Mouse (Mus musculus) C3H10T1/2 (cell line): ENCODE data around the gene Rcn3. TPM values are rescaled to one million over a fixed set of nuclear protein-coding genes. Genes with fewer than 3 reads are reported as not detected.

ENCODE experiments used
- polyA plus RNA-seq, 2 experiments: library from polyadenylated mRNA; unstranded; fragments of >200 nt; fragmentation: generic; extraction: Trizol; gene quantifications; one replicate each; pipeline ENCODE4 v1.2.1; 2012; ENCODE audit warnings: missing spikeins in 2 of 2

Gene Rcn3
- 100 to 1,000 TPM in 1 of 2 experiments, 10 to 100 TPM in 1; 38.2 to 683 TPM for polyA plus RNA-seq

DNA sequence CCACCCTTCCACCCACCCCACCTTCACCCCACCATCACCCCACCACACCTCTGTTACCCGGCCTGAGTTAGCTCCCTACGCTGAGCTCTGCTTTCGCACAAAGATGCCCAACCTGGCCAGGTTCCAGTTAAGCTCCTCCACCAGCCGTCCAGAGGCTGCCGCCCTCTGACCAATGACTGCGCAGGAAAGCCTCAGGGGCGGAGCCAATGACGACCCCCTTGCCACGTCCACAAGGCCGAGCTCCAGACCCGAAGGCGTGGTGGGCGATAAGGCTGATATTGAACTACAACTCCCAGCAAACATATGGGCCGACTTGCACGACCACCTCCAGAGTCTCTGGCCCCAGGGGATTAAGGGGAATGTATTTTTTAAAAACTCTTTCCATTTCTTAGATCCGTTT, at the start of gene Rcn3:
Gene Rcn3 (minus strand): TSS at position 174 of the 400 bp plus-strand sequence.

DNA sequence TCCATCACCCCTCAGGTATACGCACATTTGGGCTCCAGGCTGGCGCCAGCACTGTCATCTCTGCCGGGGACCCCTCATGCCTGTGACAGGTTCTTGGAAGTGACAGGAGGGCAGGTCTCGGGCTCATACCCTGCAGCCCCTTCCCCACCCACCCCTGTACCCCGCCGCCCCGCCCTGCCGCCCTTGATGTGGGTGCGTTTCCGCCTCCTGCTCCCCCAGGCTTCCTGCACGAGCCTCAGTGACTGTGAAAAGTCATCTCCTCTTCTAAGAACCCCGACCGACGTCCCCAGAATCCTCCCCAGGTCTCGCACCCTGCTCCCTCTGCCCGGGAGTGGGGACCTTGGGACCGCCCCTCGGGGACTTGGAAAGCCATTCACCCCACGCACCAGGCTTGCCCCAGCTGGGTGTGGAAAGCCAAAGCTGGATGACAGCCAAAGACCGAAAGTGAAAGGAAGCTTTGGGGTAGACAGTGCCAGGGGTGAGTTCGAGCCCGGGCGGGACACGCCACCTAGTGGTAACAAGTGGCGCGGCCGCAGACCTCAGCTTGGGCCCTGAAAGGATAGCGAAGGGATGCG, 44.1 kb upstream of the Rcn3 start, which contains the start of the genes Gm45713 and Flt3l:
Gene Gm45713 (minus strand): TSS at position 239 of the 575 bp plus-strand sequence.
Gene Flt3l (minus strand): TSS at position 440 of the 575 bp plus-strand sequence.

DNA sequence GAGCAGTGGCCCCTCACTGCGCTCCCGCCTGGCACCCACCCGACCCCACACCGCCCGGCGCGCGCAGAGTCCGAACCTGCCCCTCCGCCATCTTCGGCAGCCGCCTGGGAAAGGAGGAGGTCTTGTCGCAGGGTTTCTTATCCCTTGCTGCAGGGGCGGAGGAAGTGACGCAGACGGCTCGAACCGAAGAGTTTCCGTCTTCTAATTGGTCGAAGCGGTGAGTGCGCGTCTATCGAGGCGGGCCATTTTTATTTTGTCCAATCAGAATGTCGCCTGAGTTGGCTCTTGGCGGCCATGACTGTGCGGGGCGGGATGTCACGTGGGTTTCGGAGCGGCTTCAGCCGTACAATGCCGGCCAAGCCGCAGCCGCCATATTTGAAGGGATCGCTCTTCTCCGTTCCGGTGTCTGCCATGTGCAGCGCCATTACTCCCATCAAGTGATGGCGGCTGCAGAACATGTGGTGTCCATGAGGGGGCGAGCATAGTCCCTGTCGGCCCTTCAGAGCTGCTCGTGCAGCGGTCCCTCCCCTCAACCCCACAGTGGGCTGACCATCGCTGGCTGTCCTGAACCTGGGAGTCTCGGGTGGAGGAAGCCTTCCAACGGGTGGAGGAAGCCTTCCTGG, 36.7 kb upstream of the Rcn3 start, which contains the start of gene Rpl13a:
Gene Rpl13a (minus strand): TSS at position 138 of the 623 bp plus-strand sequence.

DNA sequence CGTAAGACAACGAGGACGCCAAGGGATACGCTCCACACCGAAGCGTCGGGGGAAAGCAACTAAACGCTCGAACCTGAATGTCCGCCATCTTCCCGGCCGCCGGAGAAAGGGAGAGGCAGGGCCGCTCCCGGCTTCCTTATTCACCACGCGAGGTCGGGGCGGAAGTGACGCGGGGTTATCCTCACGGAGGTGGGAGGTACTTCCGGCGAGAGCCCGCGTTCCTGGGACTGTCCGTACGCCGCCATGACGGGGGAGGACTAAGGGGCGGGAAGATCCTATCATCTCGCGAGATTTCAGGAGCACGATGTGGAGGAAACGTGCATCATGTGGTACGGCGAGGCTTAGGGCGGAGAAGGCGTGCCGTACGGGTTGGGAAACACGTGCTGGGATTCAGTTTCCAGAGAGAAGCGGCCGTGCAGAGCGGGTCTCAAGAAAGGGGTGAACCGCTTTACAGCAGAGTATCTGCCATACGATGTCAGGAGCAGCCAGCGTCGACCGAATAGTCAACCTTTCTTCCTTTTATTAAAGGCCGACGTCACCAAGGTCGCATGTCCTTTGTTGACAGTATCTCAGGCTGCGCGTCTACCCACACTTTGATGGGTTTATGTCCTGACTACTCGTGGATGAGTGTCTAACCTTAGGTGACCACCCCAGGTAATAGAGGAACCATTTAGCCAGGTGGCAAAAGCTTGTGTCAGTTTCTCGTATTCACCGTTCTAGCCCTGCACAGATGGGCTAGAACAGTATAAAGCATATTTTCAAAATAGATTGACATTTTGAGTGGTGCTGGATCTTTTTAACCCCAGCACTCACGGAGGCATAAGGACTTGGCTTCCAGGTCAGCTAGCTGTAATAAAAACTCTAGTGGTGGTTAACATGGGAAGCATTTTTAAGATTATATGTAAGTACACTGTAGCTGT, 32.5 kb upstream of the Rcn3 start, which contains the start of gene Rps11:
Gene Rps11 (minus strand): TSS at position 216 of the 920 bp plus-strand sequence.

DNA sequence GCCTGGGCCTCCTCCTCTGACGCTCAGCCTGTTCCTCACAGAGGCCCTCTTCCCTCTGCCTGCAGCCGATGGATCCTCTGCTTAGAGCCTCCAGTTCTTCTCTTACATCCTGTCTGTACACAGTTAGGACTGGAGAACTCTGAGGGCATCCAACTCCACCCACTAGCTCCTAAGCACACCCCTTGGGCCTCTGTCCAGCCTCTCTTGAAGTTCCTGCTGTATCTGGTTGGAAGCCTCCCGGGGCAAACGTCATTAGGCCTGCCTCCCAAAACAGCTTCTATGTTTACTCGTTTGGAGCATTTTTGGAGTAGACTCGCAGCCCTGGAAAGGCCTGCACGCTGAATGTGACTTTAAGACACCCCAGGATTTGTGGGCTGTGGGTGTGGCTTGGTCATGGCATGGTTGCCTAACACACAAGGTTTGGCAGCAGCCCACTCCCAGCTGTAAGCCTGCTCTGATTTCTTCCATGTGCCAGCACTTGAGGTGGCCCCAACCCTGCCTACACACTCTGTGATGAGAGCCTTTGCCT, 11.7 kb upstream of the Rcn3 start, which contains the start of gene Fcgrt:
Gene Fcgrt (minus strand): TSS at position 200 of the 529 bp plus-strand sequence.

DNA sequence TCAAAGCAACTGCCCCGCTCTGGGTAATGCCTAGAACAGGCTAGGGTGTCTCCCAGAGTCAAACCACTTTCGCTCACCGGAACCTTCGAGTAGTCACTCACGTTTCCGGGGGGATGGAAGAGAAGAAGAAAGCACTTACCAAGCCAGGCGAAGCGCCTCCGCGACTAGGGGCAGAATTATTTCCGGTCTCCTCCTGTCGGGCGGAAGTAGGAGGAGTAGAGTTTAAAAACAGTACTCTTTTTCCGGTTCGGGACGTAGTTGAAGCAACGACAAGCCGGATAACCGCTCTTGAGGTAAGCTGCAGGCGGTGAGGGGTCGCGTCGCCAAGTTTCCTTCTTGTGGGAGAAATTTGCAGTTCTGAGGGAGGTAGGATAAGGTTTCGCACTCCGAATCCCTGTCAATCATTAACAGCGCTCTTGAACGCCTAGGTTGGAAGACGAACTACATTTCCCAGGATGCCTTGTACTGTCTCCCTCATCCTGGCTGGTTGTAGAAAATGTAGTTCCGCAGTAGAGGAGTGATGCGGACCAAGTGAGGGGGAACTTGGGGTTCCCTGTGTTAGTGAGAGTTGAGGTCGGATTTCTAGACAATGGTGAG, 29.7 kb downstream of the Rcn3 start, which contains the start of the genes Nosip and Prrg2:
Gene Nosip (plus strand): TSS at position 191 of the 597 bp plus-strand sequence.
Gene Prrg2 (minus strand): TSS at position 439 of the 597 bp plus-strand sequence.

DNA sequence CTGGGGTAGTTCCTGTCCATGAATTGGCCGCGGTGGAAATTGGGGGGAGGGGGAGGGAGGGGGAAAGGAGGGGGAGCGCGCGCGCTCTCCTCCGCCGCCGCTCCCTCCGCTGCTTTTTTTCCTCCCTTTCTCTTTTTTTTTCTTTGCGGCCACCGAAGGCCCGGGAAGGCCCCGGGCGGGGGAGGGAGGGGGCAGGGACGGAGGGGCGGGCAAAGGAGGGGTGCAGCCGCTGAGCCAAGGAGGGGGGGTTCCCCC, 39.2 kb downstream of the Rcn3 start, which contains the start of gene Prr12:
Gene Prr12 (minus strand): TSS at position 20 of the 255 bp plus-strand sequence.

Other genes starting within 250 kb of the Rcn3 start
- gene Akt1s1, start 243.2 kb downstream of the Rcn3 start, polyA plus RNA-seq, result 100 to 1,000 TPM; 148 to 208 TPM
- 10 to 100 TPM; 52.9 to 61.3 TPM for gene Tbc1d17, start 243.1 kb downstream of the Rcn3 start, polyA plus RNA-seq
- 10 to 100 TPM; 26.9 to 30.8 TPM for gene Pnkp, start 235.1 kb downstream of the Rcn3 start, polyA plus RNA-seq
- gene Ptov1, start 222.4 kb downstream of the Rcn3 start, polyA plus RNA-seq, result 100 to 1,000 TPM; 265 to 602 TPM
- 10 to 100 TPM; 52.4 to 67.0 TPM for gene Med25, start 199.5 kb downstream of the Rcn3 start, polyA plus RNA-seq
- gene Fuz, start 196.1 kb downstream of the Rcn3 start, polyA plus RNA-seq, result 10 to 100 TPM; 12.7 to 23.2 TPM
- 10 to 100 TPM; 68.5 to 88.3 TPM for gene Ap2a1, start 162.7 kb downstream of the Rcn3 start, polyA plus RNA-seq
- under 1 TPM in 1 of 2 experiments, not detected in 1; 0.28 TPM for gene Tsks, start 149.0 kb downstream of the Rcn3 start, polyA plus RNA-seq
- 10 to 100 TPM; 18.8 to 57.8 TPM for gene Cpt1c, start 117.4 kb downstream of the Rcn3 start, polyA plus RNA-seq
- gene Prmt1, start 105.7 kb downstream of the Rcn3 start, polyA plus RNA-seq, result 100 to 1,000 TPM; 400 to 521 TPM
- gene Irf3, start 94.6 kb downstream of the Rcn3 start, polyA plus RNA-seq, result 10 to 100 TPM; 48.6 to 59.4 TPM
- gene Bcl2l12, start 93.5 kb downstream of the Rcn3 start, polyA plus RNA-seq, result 10 to 100 TPM in 1 of 2 experiments, 1 to 10 TPM in 1; 7.7 to 25.0 TPM
- gene Scaf1, start 75.9 kb downstream of the Rcn3 start, polyA plus RNA-seq, result 10 to 100 TPM; 40.4 to 82.2 TPM
- gene Rras, start 74.3 kb downstream of the Rcn3 start, polyA plus RNA-seq, result 100 to 1,000 TPM; 124 to 245 TPM
- 10 to 100 TPM; 15.5 to 50.5 TPM for gene Prr12, start 39.3 kb downstream of the Rcn3 start, polyA plus RNA-seq
- 10 to 100 TPM; 70.7 to 93.8 TPM for gene Nosip, start 29.8 kb downstream of the Rcn3 start, polyA plus RNA-seq
- 10 to 100 TPM; 15.9 to 50.5 TPM for gene Prrg2, start 29.5 kb downstream of the Rcn3 start, polyA plus RNA-seq
- 100 to 1,000 TPM in 1 of 2 experiments, 10 to 100 TPM in 1; 35.9 to 373 TPM for gene Fcgrt, start 11.6 kb upstream of the Rcn3 start, polyA plus RNA-seq
- gene Rps11, start 32.2 kb upstream of the Rcn3 start, polyA plus RNA-seq, result 1,000 to 10,000 TPM; 3,371 to 8,325 TPM
- gene Rpl13a, start 36.5 kb upstream of the Rcn3 start, polyA plus RNA-seq, result over 10,000 TPM in 1 of 2 experiments, 1,000 to 10,000 TPM in 1; 5,910 to 13,875 TPM
- 1 to 10 TPM; 2.2 to 3.0 TPM for gene Gm45713, start 44.0 kb upstream of the Rcn3 start, polyA plus RNA-seq
- gene Flt3l, start 44.2 kb upstream of the Rcn3 start, polyA plus RNA-seq, result 10 to 100 TPM in 1 of 2 experiments, 1 to 10 TPM in 1; 2.1 to 23.0 TPM
- 100 to 1,000 TPM; 244 to 448 TPM for gene Pih1d1, start 62.1 kb upstream of the Rcn3 start, polyA plus RNA-seq
- gene Aldh16a1, start 62.4 kb upstream of the Rcn3 start, polyA plus RNA-seq, result 100 to 1,000 TPM in 1 of 2 experiments, 10 to 100 TPM in 1; 58.8 to 137 TPM
- gene Slc17a7, start 71.7 kb upstream of the Rcn3 start, polyA plus RNA-seq, result under 1 TPM; 0.04 to 0.18 TPM
- gene Gfy, start 87.3 kb upstream of the Rcn3 start, polyA plus RNA-seq, result under 1 TPM; 0.04 to 0.48 TPM
- gene Pth2, start 88.8 kb upstream of the Rcn3 start, polyA plus RNA-seq, result not detected
- 1 to 10 TPM in 1 of 2 experiments, under 1 TPM in 1; 0.71 to 4.3 TPM for gene Ccdc155, start 112.7 kb upstream of the Rcn3 start, polyA plus RNA-seq
- gene Dkkl1, start 119.9 kb upstream of the Rcn3 start, polyA plus RNA-seq, result under 1 TPM in 1 of 2 experiments, not detected in 1; 0.15 TPM
- 100 to 1,000 TPM in 1 of 2 experiments, 10 to 100 TPM in 1; 60.5 to 105 TPM for gene Tead2, start 123.5 kb upstream of the Rcn3 start, polyA plus RNA-seq
- gene Cd37, start 146.9 kb upstream of the Rcn3 start, polyA plus RNA-seq, result under 1 TPM; 0.11 to 0.28 TPM
- gene Slc6a16, start 148.9 kb upstream of the Rcn3 start, polyA plus RNA-seq, result not detected
- gene Slc6a21, start 185.3 kb upstream of the Rcn3 start, polyA plus RNA-seq, result not detected
- gene Trpm4, start 241.6 kb upstream of the Rcn3 start, polyA plus RNA-seq, result 10 to 100 TPM; 23.4 to 26.2 TPM
- under 1 TPM; 0.02 to 0.06 TPM for gene Hrc, start 243.1 kb upstream of the Rcn3 start, polyA plus RNA-seq